7 mouse cellular contexts compared by ENCODE assay signal in the genomic region with DNA sequence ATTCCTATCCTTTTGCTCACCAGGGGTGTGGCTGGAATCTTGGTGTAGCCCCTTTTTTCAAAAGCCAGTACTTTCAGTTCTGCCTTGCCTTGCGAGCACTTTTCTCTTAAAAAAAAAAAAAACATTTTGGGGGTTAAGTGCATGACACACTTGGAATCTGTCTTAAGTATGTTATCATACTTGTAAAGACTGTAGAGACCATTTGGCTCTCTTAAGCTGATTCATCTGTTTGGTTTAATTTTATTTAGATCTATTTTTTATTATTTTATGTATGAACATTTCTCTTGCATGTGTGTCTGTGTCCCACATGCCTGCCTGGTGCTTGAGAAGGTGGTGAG. TPM values are rescaled to one million over a fixed set of nuclear protein-coding genes. Genes with fewer than 3 reads are reported as not detected.
A peak's percentile ranks its signal among the peaks of the same experiment; 100 is the strongest.
DNase-seq lines count a peak whose midpoint lies in the region; ATAC-seq and TF ChIP-seq lines count a peak whose summit lies in the region.

No protein-coding gene starts in this region.

- peak overlapping the region; percentile 43 for H3K4me2 ChIP-seq in lung, embryonic 16.5 days (ENCODE audit: low read depth, low read length)
- H3K4me2 ChIP-seq in embryonic facial prominence, embryonic 11.5 days (ENCODE audit: low read depth, low read length), result peak overlapping the region; percentile 52

- H3K9me3 ChIP-seq in lung, embryonic 16.5 days (ENCODE audit: control insufficient read depth, low read length), result no peaks in the 10 kb centered on the region
- no peaks in the 10 kb centered on the region for H3K9me3 ChIP-seq in embryonic facial prominence, embryonic 11.5 days (replicated peaks; ENCODE audit: control insufficient read depth, low read length)
- H3K9me3 ChIP-seq in limb, embryonic 10.5 days (replicated peaks), result no peaks in the 10 kb centered on the region

- DNase-seq in lung, postnatal 14 days, result no peak
- no peak for DNase-seq in embryonic facial prominence, embryonic 11.5 days (ENCODE audit: low spot score)
- no peak for DNase-seq in limb, embryonic 10.5 days (ENCODE audit: low spot score)
- DNase-seq in cerebellum, adult 11-12 months, result no peak
- DNase-seq in left cerebral cortex, postnatal 25 days (ENCODE audit: low spot score in 2 of 2), result no peak

- ATAC-seq in lung, embryonic 16.5 days (ENCODE audit: low read depth), result no peak
- no peak for ATAC-seq in embryonic facial prominence, embryonic 11.5 days (replicated peaks; ENCODE audit: insufficient number of reproducible peaks, low FRiP score, low TSS enrichment, low read depth)

- H3K4me1 ChIP-seq in lung, embryonic 16.5 days (replicated peaks; ENCODE audit: control insufficient read depth, insufficient read depth, low read length), result no peaks in the 10 kb centered on the region
- no peaks in the 10 kb centered on the region for H3K4me1 ChIP-seq in embryonic facial prominence, embryonic 11.5 days (ENCODE audit: control insufficient read depth, insufficient read depth, low read length)
- H3K4me1 ChIP-seq in limb, embryonic 10.5 days, result no peaks in the 10 kb centered on the region
- H3K4me1 ChIP-seq in small intestine, adult 2 months (ENCODE audit: control insufficient read depth, insufficient read depth, insufficient read length, low read length), result no peaks in the 10 kb centered on the region

- no peaks in the 10 kb centered on the region for H3K27me3 ChIP-seq in lung, embryonic 16.5 days (ENCODE audit: control insufficient read depth, insufficient read depth, low read depth, low read length)
- H3K27me3 ChIP-seq in embryonic facial prominence, embryonic 11.5 days (ENCODE audit: control insufficient read depth, insufficient read depth, low read length), result no peaks in the 10 kb centered on the region
- H3K27me3 ChIP-seq in limb, embryonic 10.5 days (ENCODE audit: low read depth, poor library complexity, severe bottlenecking), result no peaks in the 10 kb centered on the region
- no peaks in the 10 kb centered on the region for H3K27me3 ChIP-seq in small intestine, adult 2 months (ENCODE audit: control insufficient read depth, insufficient read depth, low read length)

- H3K4me3 ChIP-seq in lung, embryonic 16.5 days (ENCODE audit: low read length), result peak overlapping the region; percentile 66
- H3K4me3 ChIP-seq in embryonic facial prominence, embryonic 11.5 days (ENCODE audit: low read depth, low read length), result peak overlapping the region; percentile 43
- peak overlapping the region; percentile 58 for H3K4me3 ChIP-seq in limb, embryonic 10.5 days
- peak overlapping the region; percentile 97 for H3K4me3 ChIP-seq in small intestine, adult 2 months (ENCODE audit: low read depth, low read length)

- peak overlapping the region; percentile 85 for H3K27ac ChIP-seq in lung, embryonic 16.5 days (ENCODE audit: low read length)
- H3K27ac ChIP-seq in embryonic facial prominence, embryonic 11.5 days (replicated peaks; ENCODE audit: low read depth, low read length), result no peak overlapping the region
- no peak overlapping the region for H3K27ac ChIP-seq in limb, embryonic 10.5 days
- peak overlapping the region; percentile 68; the same call in 1 of the 2 replicates for H3K27ac ChIP-seq in small intestine, adult 2 months (ENCODE audit: insufficient read depth, low read depth, low read length)

- intact Hi-C loops in left cerebral cortex, postnatal 25 days (cut with DNase I), result loop anchor here (1.0 kb wide), 1 partner anchor 47 kb away; a partner anchor contains a TSS

- no peak for TF ChIP-seq CTCF in small intestine, adult 2 months (IDR thresholded peaks at IDR 0.05; ENCODE audit: extremely low read depth, insufficient read length, insufficient replicate concordance, low read depth, low read length)

- TF ChIP-seq POLR2A in small intestine, adult 2 months (IDR thresholded peaks at IDR 0.05; ENCODE audit: low read depth, low read length), result no peak

- H3K9ac ChIP-seq in lung, embryonic 16.5 days (ENCODE audit: low read length), result peak overlapping the region; percentile 73
- no peak overlapping the region for H3K9ac ChIP-seq in embryonic facial prominence, embryonic 11.5 days (replicated peaks; ENCODE audit: low read length)

- H3K36me3 ChIP-seq in lung, embryonic 16.5 days (ENCODE audit: control insufficient read depth, insufficient read depth, low read length), result no peaks in the 10 kb centered on the region
- no peaks in the 10 kb centered on the region for H3K36me3 ChIP-seq in embryonic facial prominence, embryonic 11.5 days (replicated peaks; ENCODE audit: control insufficient read depth, insufficient read depth, low read depth, low read length)
- H3K36me3 ChIP-seq in limb, embryonic 10.5 days, result no peaks in the 10 kb centered on the region
- no peaks in the 10 kb centered on the region for H3K36me3 ChIP-seq in small intestine, adult 2 months (ENCODE audit: control insufficient read depth, insufficient read depth, low read length)

- 25% methylated on average over 1 of the region's 1 CpGs for WGBS in lung, embryonic 16.5 days
- 58% methylated on average over 1 of the region's 1 CpGs for WGBS in embryonic facial prominence, embryonic 11.5 days
- WGBS in limb, embryonic 10.5 days, result 33% methylated on average over 1 of the region's 1 CpGs
- 23% methylated on average over 1 of the region's 1 CpGs for WGBS in small intestine, adult 2 months

RNA-seq across cellular contexts. Expression of a gene that starts 0.6 kb away (rescaled TPM):
- 51.8 and 52.2 TPM in 2 replicates for polyA plus RNA-seq in lung, embryonic 16.5 days (2015; fragmentation: Nextera tagmentation; extraction: Ambion mirVana)
- polyA plus RNA-seq in embryonic facial prominence, embryonic 11.5 days (2014; fragmentation: Nextera tagmentation; extraction: Ambion mirVana), result 28.1 and 30.8 TPM in 2 replicates
- polyA plus RNA-seq in limb, embryonic 10.5 days (2016; fragmentation: Nextera tagmentation; extraction: Ambion mirVana), result 14.8 and 16.9 TPM in 2 replicates
- polyA plus RNA-seq in small intestine, adult 2 months (2012; rRNA removed), result 6.3 and 8.0 TPM in 2 replicates
- total RNA-seq in left cerebral cortex, postnatal 25 days (2021), result 10 to 100 TPM; 18.1 to 19.2 TPM

RNA-seq across cellular contexts. Expression of a gene that starts 46.6 kb away (rescaled TPM):
- polyA plus RNA-seq in lung, embryonic 16.5 days (2015; fragmentation: Nextera tagmentation; extraction: Ambion mirVana), result 160 and 174 TPM in 2 replicates
- 107 and 112 TPM in 2 replicates for polyA plus RNA-seq in embryonic facial prominence, embryonic 11.5 days (2014; fragmentation: Nextera tagmentation; extraction: Ambion mirVana)
- polyA plus RNA-seq in limb, embryonic 10.5 days (2016; fragmentation: Nextera tagmentation; extraction: Ambion mirVana), result 50.8 and 58.7 TPM in 2 replicates
- polyA plus RNA-seq in small intestine, adult 2 months (2012; rRNA removed), result 6.8 and 12.4 TPM in 2 replicates
- 10 to 100 TPM; 67.6 to 78.0 TPM for total RNA-seq in left cerebral cortex, postnatal 25 days (2021)

Comparison
In these comparisons a context has a peak if more than half of its experiments do, and no peak if none do; other contexts are left out.
1. H3K27ac ChIP-seq: peak in lung, embryonic 16.5 days (single experiment) and small intestine, adult 2 months (single experiment); none in embryonic facial prominence, embryonic 11.5 days (single experiment) and limb, embryonic 10.5 days (single experiment).
2. H3K4me3 ChIP-seq: peak in every context shown above with its lines; median percentile 97 in small intestine, adult 2 months; 66 in lung, embryonic 16.5 days; 58 in limb, embryonic 10.5 days; 43 in embryonic facial prominence, embryonic 11.5 days.